Mouse (Mus musculus) olfactory bulb, adult 2 months (tissue): Measurements from ENCODE around the gene Snx8.

ENCODE experiments used
- CTCF ChIP-seq: fragments of 200-500 bp; IDR thresholded peaks from 2 replicates; pipeline ENCODE4 v1.5.1; 2012; ENCODE audit warnings: low read depth, mild to moderate bottlenecking, low read length, moderate library complexity; ENCODE audit not compliant: insufficient read depth
- POLR2A ChIP-seq: fragments of 200-500 bp; IDR thresholded peaks from 2 replicates; pipeline ENCODE4 v1.6.1; 2012; ENCODE audit warnings: mild to moderate bottlenecking, low read depth, low read length, moderate library complexity; ENCODE audit not compliant: insufficient read depth

DNA sequence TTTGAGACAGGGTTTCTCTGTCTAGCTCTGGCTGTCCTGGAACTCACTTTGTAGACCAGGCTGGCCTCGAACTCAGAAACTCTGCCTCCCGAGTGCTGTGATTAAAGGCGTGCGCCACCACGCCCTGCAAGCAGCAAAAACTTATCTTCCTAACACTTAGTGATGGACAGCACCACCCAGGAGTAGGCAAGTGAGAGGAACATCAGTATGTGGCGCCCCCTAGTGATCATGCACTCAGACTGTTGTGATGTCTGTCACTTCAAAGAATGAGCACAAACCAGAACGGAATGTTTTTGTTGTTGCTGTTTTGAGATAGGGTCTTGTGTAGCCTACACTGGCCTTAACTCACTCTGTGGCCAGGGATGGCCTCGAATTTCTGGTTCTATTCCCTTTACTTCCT is 22.3 kb upstream of the Snx8 start:
- TF ChIP-seq CTCF (no peak), POLR2A (no peak)
